Mouse (Mus musculus): ENCODE data around the gene Bex3. TPM values are rescaled to one million over a fixed set of nuclear protein-coding genes. Genes with fewer than 3 reads are reported as not detected.

Bex3 gene
- total RNA-seq (2021) = 100 to 1,000 TPM; 191 to 204 TPM

DNA sequence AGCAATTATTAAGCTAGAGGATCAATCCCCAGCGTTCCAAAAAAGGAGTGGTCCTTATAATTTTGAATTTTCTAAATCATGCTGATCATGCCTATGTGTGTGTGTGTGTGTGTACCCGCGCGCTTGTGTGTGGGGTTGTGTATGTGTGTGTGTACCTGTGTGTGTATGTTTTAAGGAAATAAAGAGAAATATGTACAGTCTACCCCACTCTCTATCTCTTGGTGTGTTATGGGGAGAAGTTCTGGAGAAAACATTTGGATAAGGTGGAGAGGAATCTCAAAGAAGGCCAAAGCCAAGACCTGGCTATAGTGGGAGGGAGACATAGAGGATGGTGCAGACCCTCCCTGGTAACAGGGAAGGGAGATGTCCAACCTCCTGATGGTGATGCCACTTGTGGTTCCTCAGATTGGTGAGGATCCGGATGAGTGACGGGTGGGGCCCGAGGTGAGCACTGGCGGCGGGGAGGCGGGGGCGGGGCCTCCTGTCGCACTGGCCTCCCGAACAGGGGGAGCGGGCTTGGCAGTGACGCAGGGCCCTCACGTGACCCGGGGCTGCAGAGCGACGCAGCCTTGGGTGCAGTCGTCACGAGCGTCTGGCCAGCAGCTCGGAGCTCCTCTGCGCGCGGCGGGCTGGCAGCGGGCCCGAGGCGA, at the start of gene Bex3:
Bex3 (plus strand) TSS at position 511 of the 650 bp plus-strand sequence.
- peak; percentile 63 for DNase-seq

DNA sequence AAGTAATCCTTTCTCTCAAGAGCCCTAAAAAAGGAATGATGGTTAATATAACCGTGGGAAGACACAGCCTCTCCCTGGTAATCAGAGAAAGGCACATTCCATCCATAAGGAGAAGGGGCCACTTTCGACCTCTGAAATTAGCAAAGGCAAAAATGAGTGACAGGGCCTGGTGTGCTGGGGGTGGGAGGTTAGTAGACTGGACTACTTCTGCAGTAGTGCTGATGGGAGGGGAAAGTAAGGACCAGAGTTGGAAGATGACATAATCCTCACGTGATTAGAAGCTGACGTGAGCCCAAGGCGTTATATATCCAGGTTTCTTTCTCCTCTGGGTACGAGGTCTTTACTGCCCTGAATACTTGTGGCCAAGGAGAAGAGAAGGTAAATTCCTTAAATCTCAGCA, 46.3 kb upstream of the Bex3 start:
- no peak for DNase-seq

DNA sequence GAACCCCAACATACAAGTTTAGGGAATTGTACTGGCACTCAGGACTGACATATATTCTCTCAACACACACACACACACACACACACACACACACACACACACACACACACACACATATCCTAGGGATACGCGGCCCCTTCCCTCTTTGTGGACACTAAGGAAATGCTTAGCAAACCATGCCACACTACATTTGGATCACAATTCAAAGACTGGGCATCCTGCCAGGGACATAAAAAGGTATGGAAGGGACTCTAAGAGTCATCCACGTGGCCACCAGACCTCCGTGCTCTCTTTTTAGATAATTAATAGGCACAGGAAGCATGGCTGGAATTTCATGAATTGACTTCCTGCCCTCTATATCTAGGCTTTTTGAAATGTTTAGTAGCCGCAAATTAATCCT, 42.3 kb upstream of the Bex3 start:
- peak; percentile 56 for DNase-seq

DNA sequence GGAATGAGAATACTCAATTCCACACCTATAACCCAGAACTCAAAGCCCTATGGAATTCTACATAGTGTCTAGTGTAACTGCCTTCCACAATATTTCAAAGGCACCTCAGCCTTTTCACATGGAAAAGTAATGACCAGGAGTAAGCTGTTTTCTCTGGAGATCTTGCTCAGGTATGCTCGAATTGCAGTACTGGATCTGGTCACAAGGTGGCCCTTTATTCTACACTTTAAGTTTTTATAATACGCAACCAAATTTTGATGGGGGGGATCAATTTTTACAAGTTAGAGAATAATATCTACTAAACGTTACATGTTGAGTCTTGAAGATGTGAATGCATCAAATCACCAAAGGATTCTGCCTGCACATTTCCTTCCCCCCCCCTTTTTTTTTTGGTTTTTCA, 31.9 kb upstream of the Bex3 start:
- DNase-seq = peak; percentile 52

DNA sequence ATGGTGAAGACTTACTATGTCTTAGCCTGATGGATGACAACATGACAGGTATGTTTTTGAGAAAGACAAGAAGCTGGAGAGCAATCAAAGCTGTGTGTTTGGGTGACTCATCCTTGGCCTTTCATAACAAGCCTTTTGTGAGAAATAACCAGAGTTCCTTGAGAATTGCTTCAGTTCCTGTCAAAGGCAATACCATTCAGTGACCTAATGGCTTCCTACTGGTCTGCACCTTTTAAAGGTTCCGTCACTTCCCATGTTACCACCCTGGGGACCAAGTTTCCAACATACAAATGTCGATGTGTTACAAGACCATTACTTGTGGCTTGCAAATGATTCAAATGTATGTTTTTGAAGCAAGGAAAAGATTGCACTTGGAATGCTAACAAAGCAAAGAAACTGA, 26.9 kb upstream of the Bex3 start:
- DNase-seq = no peak

DNA sequence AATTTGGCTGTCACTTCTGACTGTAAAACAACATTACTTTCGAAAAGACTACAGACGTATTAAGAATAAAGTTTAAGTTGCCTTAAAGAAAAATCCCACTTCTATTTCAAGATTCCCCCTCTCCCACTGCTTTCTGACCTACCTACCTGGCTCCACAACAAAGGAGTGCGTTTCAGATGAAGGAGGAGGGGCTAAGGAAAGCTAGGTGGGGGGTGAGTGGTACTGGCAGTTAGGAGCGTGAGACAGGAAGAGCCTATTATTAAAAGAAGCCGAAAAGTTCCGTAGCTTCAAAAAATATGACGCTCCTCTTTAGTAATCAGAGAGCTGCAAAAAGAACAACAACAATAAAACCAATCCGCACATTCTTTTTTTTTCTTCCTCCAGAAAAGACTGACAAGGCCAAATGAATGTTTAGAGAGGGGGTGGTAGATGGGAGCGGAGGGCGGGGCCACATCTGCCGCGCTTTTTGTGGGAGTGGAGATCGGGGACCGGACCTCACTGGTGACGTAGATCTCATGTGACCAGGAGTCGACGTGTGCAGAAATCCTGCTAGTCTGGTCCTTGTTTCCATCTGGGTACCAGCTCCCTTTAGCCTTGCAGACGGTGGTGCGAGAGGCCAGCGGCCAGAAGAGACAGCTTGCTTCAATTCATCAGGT, 25.4 kb upstream of the Bex3 start, which contains the start of gene Tceal9:
Tceal9 (plus strand) TSS at position 506 of the 656 bp plus-strand sequence.
- DNase-seq = peak; percentile 77

DNA sequence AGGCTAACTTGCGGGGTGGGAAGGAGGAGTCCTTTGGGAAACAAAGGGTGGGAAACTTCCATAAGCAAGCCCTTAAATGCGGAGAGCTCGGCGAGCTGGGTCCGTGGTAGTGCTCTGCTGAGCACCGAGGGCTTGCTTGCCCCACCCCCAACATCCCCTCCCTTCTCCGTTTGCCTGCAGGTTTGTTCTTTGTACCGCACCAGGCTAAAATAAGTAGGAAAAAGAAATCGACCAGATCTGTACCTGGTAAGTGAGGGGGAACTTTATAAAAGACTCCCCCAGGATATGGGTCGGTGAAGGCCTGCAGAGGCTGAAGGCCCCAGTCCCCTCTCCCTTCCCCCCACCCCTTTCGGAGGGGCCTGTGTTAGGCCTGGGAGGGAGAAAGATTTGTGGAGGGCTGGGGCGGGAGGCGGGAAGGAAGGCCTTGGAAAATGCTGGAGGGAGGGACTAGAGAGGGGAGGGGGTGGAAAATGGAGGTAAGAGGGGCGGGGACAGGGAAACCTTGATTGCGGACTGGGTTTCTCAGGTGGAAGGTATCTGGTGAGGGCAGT, 24.5 kb upstream of the Bex3 start:
- peak; percentile 19 for DNase-seq

DNA sequence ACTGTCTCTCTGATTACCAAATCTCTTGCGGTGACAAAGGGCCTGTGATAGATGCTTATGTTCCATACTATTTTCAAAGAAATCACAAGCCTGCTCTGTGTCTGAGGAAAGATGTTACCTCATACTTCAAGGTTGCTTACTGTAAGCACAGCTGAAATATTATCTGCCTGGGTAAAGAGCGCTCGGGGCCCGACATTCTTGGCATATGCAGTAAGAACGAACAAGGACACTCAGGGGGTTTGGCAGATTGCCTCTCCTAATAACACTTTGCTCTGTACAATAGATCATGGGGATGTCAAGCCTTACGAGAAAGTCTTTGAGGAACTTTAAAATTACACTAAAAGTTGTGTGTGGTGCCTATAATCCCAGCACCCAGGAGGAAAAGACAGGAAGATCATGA, 21.2 kb upstream of the Bex3 start:
- peak; percentile 12 for DNase-seq

DNA sequence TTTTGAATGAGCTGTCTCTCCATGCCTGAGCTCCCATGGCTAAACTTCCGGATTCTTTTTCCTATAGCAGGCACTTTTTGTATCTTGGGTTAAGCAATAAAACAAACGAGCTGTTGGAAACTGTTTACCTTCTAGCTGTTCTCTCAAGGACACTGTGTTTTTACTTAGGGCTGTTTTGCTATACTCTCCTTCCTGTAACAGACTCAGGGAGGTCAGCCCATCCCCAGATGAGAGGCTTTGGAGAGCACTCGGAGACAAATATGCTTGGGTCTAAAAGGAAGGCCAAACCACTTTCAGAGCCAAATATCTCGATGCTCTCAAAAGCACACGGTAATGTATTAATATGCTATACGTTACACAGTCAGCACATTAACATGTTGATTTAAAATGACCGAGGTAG, 20.4 kb upstream of the Bex3 start:
- DNase-seq = no peak

DNA sequence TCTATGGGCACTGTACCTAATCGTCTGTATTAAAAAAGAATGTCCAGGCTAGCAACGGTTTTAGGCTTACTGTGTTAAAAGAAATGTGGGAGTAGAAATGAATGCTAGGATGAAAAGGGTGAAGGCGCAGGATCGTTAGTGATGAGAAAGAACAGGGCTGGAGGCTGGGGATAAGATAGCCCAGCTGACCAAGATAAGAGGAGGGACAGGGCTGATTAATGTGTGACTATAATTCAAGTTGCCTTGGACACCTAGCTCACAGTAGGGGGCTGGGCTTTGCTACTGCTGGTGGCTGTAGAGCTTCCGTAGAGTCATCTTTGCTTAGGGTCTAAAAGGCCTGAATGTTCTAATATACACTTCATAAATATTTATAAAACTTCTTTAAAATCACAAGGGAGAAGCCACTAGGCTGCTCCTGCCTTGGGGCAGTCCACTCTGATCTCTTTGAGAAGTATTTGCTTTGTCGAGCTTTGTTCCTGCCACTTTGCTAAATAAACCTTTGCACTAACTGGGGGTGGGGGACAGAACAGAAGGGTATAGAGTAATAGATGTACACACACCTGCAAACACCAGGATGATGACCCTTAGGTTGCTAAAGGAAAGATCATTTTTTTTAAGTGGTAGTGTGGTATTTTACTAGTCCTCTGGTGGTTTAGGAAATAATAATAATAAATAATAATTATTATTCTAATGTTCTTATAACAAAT, 17.9 kb upstream of the Bex3 start:
- DNase-seq = no peak

DNA sequence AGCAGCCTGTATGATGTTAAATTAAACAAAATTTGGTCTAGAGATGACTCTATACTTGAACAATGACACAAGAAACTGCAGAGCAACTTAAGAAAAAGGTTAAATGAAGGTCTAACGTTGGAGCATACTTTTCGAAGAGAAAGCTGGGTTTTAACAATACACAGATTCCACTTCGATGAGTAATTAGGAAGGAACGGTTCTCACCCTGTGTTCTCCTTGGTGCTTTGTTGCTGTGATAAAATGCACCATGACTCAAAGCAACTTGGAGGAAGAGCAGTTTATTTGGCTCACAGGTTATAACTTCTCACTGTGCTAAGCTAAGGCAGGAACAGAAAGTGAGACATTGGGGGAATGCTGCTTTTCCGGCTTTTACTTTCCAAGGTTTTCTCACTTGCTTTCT, 2.3 kb upstream of the Bex3 start:
- no peak for DNase-seq

DNA sequence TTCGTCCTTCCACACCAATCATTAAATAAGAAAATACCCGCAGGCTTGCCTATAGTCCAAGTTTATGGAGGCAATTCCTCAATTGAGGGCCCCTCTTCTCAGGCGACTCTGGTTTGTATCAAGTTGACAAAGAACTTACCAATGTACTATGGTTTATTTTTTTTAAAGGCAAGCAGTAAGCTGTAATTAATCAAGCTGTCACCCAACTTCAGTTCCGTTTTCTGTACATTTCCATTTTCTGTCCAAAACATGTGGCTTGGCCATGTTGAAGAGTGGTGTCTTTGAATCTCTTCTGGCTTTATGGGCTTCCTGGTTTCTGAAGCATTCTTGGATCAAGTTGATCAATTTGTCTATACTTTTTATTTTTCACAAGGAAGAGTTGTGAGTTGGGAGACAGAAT, 1.9 kb upstream of the Bex3 start:
- no peak for DNase-seq

DNA sequence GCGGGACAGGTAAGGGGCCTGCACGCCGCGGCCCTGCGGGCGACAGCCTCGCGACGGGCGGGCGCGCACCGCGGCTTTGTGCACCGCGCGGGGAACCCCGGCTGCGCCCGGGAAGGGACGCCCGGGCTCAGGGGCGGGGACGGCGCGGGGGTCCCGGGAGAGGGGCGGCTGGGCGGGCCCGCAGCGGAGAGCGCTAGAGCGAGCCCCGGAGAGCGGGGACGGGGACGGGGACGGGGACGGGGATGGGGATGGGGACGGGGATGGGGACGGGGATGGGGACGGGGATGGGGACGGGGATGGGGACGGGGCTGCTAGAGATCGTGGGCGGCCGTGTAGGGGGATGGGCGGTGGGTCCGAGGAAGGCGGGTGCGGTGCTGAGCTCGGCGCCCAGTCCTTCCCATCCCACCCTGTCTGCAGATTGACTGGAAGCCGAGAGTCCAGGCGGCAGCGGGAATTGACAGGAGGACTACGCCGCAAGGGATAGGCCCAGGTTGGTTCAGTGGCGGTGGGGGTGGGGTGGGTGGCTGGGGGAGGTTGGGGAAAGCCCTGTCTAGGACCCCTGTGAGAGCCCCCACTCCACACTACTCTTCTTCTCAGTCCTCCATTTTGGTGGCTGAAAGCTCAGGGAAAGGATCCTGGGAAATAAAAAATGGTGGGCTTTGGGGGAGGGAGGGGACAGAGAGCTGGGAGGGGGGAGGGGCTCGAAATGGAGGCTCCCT, 499 bp downstream of the Bex3 start:
- DNase-seq = peak; percentile 14

DNA sequence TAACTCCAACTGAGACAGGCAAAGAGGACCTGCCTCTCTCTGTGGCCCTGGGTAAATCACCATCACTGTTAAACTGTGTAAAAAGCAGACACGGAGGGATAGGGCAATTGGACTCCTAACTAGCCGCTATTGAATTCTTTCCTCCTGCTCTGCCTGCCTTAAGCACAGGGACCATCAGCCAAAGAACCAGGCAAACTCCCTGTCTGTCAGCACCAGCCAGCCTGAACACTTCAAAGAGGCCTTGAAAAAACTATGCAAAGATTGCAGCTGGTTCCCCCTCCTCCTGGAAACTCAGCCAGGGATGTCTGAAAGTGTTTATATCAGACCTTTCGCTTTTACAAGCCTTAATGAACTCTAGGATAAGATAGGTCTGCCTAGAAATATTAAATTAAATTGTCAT, 4.5 kb downstream of the Bex3 start:
- DNase-seq = no peak

DNA sequence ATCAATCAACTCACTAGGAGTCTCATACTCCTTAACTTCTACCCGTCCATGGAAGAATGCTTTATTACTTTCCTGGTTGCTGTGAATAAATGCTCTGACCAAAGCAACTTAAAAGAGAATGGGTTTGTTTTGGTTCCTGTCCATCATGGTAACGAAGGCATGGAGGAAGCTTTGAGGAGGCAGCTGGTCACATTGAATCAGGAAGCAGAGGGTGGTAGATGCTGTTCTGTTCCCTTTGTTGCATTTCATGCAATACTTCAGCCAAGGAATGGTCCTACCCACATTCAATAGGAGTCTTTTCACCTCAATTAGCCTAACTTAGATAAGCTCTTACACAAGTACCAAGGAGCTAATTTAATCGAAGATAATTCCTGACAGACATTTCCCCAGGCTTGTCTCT, 5.3 kb downstream of the Bex3 start:
- DNase-seq = no peak

DNA sequence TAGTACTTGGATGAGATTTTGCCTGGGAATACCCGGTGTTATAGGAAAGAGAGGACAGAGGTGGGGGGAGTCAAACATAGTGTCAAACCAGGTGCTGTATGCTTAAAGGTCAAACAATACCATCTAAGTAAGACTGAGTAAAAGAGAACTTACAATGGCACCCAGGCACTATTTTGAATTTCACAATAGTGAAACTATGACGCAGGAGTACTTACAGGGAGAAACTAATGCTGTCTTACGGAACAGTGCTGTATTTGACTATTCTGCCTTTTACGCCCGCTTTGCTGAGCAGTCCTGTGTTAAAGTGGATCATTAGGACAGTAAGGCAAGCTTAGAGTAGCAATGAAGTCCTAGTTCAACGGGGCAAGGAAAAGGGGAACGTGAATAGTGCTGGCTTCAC, 7.5 kb downstream of the Bex3 start:
- DNase-seq = no peak

DNA sequence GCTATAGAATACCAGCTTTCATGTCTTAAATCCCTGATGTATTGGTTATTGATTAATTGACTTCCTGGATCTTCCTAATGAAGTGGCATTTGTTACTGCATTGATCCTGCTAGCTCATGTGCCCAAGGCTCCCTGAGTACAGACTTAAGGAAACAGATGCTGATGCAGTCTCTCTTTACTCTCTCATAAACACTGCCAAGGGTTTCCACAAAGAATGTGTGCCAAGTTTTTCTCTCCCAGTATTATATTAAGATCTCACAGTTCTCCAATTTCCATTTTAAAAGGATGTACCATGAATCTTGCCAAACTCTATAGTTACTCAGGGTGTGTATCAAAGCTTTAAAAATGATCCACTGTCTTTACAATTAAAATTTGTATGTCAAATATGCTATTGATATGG, 8.3 kb downstream of the Bex3 start:
- DNase-seq = no peak

DNA sequence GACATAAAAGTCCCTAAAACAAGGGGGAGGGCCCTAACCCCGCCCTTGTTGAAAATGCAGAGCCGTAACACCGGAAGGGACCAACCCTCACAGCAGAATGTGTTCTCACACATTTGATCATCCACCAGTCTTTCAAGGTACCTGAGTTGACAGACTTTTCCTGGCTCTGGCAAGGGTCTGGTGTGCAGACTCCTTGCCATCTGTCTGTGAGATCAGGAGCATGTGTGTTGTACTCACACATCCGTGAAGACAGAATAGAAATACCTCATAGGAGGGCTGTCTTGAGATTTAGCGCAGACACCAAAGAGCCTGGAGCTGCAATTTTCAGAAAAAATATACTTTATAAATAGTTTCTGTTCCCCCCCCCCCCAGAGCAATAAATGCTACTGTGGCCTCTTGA, 9.4 kb downstream of the Bex3 start:
- DNase-seq = no peak

DNA sequence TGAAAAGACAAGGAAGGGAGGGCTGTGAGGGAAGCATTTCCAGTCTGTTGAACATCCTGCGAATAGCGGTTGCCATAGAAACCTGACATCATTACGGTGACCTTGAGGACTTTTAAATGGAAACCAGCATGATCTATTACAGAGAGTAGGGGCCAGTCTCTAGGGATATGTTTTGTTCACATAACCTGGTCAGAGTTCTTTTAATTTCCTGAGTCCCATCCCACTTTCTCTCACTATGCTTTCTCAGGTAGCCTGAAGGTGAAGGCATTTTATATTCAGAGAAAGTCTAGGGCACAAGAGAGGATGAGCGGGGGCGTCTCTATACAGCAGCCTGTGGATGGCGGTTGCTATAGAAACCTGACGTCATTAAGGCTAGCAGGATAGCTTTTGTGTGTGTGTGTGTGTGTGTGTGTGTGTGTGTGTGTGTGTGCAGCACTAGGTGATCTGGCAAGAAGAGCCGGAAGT, 20.8 kb downstream of the Bex3 start:
- DNase-seq = no peak

DNA sequence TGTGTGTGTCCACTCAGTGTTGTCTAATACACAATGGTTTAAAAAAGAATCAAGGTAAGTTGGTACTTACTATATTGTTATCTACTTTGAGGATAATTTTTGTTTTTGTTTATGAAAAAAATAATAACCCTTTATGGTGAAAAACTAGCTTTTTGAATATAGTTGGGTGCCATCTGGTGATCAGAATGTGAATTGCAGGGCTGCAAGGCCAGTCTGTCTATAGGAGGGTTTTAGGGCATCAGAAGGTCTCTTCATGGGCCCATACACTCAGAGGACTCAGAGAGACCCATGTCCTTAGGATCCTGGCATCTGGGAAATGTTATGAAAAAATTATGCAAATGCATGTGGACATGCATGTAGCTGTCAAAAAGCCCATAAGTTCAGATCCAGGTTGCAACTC, 34.2 kb downstream of the Bex3 start:
- peak; percentile 46 for DNase-seq

DNA sequence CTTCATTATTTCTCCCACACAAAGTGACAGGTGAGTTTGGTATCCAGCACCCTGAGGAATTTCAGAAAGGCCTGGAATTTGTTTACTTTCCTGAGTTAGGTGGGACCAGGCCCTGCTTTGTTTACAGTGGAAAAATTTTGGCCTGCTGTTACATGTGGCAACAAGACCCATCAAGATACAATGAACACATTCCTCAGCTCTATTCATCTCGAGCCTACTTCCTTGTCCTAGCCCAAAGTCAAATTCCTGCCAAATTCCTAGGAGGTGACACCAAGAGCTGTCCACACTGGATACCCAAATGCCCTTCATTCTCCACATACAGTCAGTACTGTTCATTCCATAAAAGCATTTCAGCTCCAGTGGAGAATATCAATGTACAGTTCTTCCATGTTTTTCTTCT, 36.1 kb downstream of the Bex3 start:
- DNase-seq = no peak

DNA sequence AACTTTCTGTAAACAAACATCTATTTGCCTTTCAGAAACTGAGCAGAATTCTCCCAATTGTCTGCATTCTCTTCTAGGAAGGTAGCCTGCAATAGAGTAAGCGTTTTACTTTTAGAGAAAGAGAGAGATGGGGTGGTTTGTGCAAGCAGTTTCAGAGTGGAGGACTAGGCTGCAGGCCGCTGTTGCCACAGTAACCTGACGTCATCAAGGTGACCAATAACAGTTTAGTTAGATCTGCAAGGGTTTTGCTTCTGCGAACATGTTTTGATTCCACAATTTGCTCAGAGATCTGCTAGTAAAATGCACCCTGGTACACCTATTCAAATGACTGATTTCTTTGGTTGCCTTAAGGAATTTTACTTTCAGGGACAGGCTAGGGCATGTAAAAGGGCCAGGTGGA, 43.2 kb downstream of the Bex3 start:
- DNase-seq = no peak

Measured in heart, postnatal 4 days (tissue).